Mouse (Mus musculus): ENCODE measurements around the gene Prrt3.

Gene Prrt3

DNA sequence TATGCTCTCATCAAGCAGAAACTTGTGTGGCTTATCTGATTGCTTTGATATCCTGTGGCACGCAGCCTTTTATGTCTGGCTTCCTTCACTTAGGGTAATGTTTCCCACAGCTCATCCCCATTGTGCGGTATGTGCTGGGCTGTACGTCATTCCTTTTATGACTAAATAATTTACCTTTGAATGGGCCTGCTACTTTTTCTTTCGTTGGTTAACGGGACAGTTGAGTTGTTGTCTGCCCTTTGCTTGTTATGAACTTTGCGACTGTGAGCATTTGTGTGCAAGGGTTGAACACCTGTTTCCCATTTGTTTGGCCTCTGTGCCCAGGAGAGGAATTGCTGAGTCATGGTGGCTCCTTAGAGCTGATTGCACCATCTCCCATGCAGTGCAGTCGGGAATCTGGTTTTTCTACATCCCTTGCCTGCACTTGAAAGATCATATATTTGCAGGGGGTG is 14.6 kb downstream of the Prrt3 start:
- DNase-seq = peak; percentile 74

- DNase-seq = no peak
Measured at GRCm38 (mm10) chr6:113483729-113484128, 18.0 kb downstream of the Prrt3 start.

GRCm38 (mm10) chr6:113483100-113483615 is 18.6 kb downstream of the Prrt3 start, which contains the start of gene Creld1:
Gene Creld1, plus strand, starts transcription at chr6:113483297.
- peak; percentile 98 for DNase-seq

GRCm38 (mm10) chr6:113482477-113483099 is 19.1 kb downstream of the Prrt3 start:
- no peak for DNase-seq

DNA sequence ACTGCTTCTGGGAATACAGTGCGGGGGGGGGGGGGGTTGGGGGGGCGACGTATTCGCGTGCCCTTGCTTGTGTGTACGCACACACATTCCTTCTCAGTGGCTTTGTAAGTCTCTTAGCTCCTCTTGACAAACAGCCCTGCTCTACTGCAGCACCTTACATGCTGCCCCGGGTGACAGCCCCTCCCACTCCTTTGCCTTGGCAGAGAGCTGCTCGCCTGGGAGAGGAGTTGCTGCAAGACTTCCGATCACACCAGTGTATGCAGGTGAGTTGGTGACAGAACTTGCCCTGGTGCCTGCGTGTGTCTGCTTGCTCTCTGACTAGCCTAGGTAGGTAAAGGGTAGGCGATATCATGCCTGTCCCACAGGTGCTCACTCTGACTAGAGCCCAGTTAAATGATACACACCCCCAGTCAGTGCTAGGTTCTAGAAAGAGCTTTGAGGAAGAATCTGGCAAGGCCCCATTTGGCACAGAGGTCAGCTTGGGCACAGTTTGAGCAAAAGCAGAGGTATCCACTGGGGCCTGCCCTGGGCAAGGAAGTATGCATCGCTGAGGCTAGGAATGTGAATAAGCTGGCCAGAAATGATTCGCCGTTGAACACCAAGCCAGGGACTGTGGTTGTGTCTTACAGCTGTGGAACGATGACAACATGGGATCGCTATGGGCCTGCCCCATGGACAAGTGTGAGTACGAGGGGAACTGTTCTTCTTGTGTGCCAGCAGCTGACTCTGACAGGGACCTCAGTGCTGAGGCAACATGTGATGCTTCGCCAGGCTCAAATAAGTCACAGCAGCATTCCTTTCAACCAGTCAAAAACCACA is 21.0 kb downstream of the Prrt3 start:
- peak; percentile 64 for DNase-seq

DNA sequence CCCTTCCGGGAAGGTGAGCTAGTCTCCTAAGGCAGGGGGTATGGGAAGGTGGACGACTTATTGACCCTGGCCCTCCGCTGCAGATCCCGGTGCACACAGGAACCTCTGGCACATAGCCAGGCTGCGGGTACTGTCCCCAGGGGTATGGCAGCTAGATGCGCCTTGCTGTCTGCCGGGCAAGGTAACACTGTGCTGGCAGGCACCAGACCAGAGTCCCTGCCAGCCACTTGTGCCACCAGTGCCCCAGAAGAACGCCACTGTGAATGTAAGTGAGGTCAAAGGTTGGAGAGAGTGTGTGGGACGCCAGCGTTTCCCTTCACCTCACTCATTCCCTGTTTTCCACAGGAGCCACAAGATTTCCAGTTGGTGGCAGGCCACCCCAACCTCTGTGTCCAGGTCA is 22.8 kb downstream of the Prrt3 start:
- DNase-seq = no peak

GRCm38 (mm10) chr6:113477353-113477752 is 24.4 kb downstream of the Prrt3 start:
- no peak for DNase-seq

GRCm38 (mm10) chr6:113473715-113474114 is 28.0 kb downstream of the Prrt3 start:
- no peak for DNase-seq

DNA sequence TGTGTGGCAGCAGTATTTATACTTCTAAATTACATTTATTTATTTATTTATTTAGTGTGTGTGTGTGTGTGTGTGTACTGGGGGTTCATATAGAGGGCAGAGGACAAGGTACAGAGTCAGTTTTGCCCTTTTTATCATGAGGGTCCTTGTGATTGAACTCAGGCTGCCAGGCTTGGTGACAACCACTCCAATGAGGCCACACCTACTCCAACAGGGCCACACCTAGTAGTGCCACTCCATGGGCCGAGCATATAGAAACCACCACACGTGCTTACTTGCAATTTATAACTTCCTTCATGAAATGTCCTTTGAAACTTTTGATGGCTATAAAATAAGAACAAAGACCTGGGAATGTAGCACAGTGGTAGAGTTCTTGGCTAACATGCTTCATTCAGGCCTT is 28.5 kb downstream of the Prrt3 start:
- no peak for DNase-seq

- no peak for DNase-seq
Measured at GRCm38 (mm10) chr6:113472061-113472460, 29.7 kb downstream of the Prrt3 start.

DNA sequence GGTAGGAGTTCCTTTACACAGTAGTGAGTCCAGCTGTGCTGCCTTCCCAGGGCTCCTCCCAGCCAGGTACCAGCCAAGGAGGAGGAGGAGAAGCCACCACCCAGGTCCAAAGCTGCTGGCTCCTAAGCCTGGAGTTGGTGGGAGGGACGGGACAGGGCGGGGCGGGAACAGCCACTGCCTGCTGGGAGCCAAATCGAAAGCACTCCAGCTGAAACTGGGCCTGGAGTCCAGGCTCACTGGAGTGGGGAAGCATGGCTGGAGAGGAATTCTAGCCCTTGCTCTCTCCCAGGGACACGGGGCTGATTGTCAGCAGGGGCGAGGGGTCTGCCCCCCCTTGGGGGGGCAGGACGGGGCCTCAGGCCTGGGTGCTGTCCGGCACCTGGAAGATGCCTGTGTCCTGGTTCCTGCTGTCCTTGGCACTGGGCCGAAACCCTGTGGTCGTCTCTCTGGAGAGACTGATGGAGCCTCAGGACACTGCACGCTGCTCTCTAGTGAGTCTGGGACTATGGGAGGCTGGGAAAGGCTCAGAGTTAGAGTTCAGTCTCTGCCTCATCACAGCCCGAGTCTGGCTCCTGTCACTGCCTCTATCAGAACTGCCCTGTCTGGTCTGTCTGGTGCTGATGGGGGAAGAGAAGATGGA is 30.3 kb downstream of the Prrt3 start, which contains the start of gene Il17rc:
TSS of gene Il17rc (plus strand) at position 131 of the 640 bp plus-strand sequence.
- DNase-seq = peak; percentile 81

DNA sequence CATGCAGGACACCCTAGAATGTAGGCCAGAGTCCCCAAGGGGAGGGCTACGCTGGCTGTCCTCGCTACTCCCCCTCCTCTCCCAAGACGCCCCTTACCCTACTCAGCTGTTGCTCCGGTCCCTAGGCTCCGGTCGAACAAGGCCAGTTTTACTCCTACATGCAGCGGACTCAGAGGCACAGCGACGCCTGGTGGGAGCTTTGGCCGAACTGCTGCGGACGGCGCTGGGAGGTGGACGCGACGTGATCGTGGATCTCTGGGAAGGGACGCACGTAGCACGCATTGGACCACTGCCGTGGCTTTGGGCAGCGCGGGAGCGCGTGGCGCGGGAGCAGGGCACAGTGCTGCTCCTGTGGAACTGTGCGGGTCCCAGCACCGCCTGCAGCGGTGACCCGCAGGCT is 32.3 kb downstream of the Prrt3 start:
- DNase-seq = peak; percentile 81

DNA sequence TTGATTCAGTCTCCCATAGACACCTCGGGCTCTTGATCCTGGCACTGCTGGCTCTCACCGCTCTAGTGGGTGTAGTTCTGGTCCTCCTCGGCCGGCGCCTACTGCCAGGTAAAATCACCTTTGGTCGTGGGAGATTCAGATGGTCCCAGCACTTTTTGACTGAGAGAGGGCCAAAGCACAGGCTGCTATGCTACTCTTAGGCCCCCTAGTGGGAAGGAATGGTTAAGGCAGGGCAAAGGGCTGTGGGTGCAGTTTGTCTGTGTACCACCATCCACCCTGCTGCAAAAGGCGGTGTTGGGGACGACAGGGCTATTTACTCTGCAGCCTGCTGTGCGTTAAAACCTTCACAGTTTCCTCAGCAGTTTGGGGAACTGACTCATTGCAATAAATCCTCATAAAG is 32.7 kb downstream of the Prrt3 start:
- DNase-seq = peak; percentile 90

- DNase-seq = no peak
Measured at GRCm38 (mm10) chr6:113468512-113468911, 33.2 kb downstream of the Prrt3 start.

DNA sequence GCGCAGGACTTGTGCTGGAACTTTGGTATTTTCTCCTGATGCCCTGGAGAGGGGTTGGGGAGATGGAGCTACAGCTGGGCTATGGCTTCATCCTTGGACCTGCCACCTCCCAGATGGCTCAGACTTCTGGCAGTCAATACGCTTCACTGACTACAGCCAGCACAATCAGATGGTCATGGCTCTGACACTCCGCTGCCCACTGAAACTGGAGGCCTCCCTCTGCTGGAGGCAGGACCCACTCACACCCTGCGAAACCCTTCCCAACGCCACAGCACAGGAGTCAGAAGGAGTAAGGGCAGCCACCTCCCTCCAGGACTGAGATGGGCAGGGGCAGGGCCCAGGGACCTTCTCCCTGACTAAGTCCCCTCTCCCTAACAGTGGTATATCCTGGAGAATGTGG is 36.1 kb downstream of the Prrt3 start:
- no peak for DNase-seq

GRCm38 (mm10) chr6:113464040-113464439 is 37.7 kb downstream of the Prrt3 start:
- no peak for DNase-seq

GRCm38 (mm10) chr6:113458635-113459034 is 43.1 kb downstream of the Prrt3 start:
- no peak for DNase-seq

GRCm38 (mm10) chr6:113457952-113458534 is 43.7 kb downstream of the Prrt3 start, which contains the start of gene Il17re:
Gene Il17re, plus strand, starts transcription at chr6:113458484.
- no peak for DNase-seq

DNA sequence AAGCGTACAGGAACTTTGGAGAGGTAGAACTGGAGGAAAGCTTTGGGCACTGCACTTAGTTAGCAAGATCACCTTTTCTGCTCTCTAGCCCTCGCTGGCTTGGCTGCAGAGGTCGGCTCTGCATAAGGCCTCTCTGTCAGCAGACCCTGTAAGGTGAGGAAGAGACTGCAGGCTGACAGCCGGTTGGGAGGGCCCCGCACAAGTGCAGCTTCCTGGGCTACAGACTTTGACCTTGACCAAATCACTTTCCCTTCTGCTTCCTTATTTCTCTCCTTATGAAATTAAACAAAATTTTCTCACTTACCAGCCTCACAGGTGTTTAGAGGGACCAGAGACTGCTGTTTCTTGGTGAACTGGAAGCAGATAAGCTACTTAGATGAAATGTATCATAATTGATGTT is 46.7 kb downstream of the Prrt3 start:
- no peak for DNase-seq

DNA sequence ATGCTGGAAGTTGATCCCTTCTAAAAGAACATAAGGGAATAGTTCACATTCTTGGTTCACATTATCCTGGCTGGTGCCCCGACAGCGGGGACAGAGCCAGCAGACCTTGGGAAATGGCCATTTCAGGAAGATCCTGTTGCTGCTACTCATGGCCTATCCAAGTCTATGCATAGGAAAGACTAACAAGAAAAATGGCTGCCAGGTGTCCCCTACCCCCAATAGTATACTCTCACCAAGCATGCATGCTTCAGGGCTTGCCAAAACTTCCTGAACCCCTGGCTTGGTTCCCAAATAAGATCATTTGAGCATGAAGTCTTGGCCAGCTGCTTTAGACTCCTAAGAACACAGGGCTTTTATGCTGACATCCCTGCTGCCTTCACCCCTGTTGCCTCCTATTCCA is 49.9 kb downstream of the Prrt3 start:
- DNase-seq = peak; percentile 61

DNA sequence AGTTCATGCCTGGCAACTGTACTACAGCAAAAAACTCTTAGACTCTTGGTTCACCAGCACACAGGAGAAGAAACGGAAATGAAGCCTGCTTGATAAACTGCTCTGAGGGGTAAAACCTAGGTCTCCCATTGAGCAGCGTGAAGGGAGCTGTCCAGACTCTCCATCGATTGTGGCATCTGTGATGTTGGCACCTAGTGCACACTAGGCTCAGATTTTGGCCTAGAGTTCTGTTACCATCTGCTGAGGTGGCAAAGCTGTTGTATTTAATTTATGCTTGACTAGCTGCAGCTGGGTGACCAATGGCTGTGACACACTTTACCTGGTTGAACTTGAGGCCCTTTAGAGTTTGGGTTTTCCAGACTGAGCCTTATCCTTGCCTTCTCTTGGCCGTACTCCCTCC is 54.1 kb downstream of the Prrt3 start:
- no peak for DNase-seq

DNA sequence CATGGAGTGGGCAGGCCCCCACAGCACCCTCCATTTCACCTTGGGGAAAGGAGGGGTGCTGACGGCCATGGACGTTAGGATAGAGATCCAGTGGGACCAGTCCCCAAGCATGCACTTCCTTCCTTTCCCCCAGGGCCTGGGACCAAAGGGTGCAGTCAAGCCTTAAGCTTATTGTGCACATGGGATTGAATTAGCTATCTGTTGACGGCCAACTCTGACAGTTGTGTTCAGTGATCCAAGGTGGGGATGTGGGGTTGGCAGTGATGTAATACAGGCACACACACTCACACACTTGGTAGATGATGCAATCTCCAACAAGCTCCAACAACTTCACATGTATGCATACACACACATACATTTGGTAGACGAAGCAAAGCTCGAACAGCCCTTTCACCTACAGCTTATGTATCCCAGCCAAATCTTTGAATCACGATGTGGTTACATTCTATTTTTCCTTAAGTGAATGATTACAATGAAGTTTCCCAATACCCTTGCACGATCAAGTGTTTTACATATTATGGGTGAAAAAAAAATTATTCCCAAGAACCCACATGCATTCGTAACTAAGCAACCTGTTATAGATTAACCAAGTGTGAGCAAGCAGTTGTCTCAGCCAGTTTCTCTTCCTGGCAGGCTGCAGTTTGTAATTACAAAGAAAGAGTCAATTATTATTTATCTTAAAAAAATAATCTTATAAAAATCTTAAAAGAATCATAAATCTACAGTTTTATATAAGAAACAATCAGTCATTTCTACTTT is 57.3 kb downstream of the Prrt3 start:
- DNase-seq = peak; percentile 57

Measured in kidney, adult 9 months (tissue).